Mouse (Mus musculus): ENCODE data around the gene Zfp362. TPM values are rescaled to one million over a fixed set of nuclear protein-coding genes. Genes with fewer than 3 reads are reported as not detected.

The Zfp362 gene
- total and polyA plus RNA-seq, 3 experiments: 9.7 to 70.1 (median 16.1) TPM

GRCm38 (mm10) chr4:128730271-128730670, 75.6 kb downstream of the Zfp362 start:
- H3K79me2 ChIP-seq (replicated peaks; ENCODE audit: control insufficient read depth, extremely low read depth, insufficient read depth, poor library complexity, severe bottlenecking): peaks cover 43% of the 10 kb centered on the region
- H3K27ac ChIP-seq (ENCODE audit: insufficient read depth, low read depth): no peak overlapping the region
- H3K4me3 ChIP-seq (replicated peaks in 1 of 3; ENCODE audit: low read depth in 2 of 3, low read length in 2 of 3, poor library complexity in 1 of 3): peak overlapping the region; percentile 79 to 89 (median 88)
- in situ Hi-C loops (cut with MboI; ENCODE audit: low pct_ligation_motif_present, low pct_unique_long_range_greater_than_20kb, low sequenced_read_pairs): no loop called here
- no peaks in the 10 kb centered on the region for H3K9me3 ChIP-seq (replicated peaks; ENCODE audit: low read length)
- H3K36me3 ChIP-seq (replicated peaks in 1 of 2; ENCODE audit: control insufficient read depth in 1 of 2, insufficient read depth in 1 of 2, low read length in 1 of 2): peaks cover 0 to 22% of the 10 kb centered on the region in 2 experiments
- H3K27me3 ChIP-seq (replicated peaks): no peaks in the 10 kb centered on the region
- H3K9ac ChIP-seq (ENCODE audit: insufficient read depth, low read depth): peak overlapping the region; percentile 94
- DNase-seq (ENCODE audit: extremely low read depth): no peak
- TF ChIP-seq NRF1 (IDR thresholded peaks at IDR 0.05; ENCODE audit: low read depth, low read length) (no peak), USF1 (IDR thresholded peaks at IDR 0.05; ENCODE audit: low read depth, low read length) (no peak), JUN (IDR thresholded peaks at IDR 0.05; ENCODE audit: insufficient read depth, low read depth, low read length) (no peak), MEF2A (IDR thresholded peaks at IDR 0.05; ENCODE audit: borderline replicate concordance, low read depth, low read length) (no peak), RAD21 (IDR thresholded peaks at IDR 0.05; ENCODE audit: low read depth, low read length) (no peak), GABPA (IDR thresholded peaks at IDR 0.05; ENCODE audit: insufficient replicate concordance, low read depth, low read length) (no peak), HCFC1 (IDR thresholded peaks at IDR 0.05; ENCODE audit: low read depth, low read length) (no peak)
- peak overlapping the region; percentile 70 for H3K4me2 ChIP-seq (ENCODE audit: insufficient read depth, low read depth, poor library complexity, severe bottlenecking)
- H3K4me1 ChIP-seq (ENCODE audit: control insufficient read depth in 1 of 2, insufficient read depth in 2 of 2): peaks cover 22 to 58% of the 10 kb centered on the region in 2 experiments
- dilution Hi-C loops (cut with MboI; ENCODE audit: extremely low pct_ligation_motif_present, extremely low pct_unique_long_range_greater_than_20kb, low sequenced_read_pairs): no loop called here

DNA sequence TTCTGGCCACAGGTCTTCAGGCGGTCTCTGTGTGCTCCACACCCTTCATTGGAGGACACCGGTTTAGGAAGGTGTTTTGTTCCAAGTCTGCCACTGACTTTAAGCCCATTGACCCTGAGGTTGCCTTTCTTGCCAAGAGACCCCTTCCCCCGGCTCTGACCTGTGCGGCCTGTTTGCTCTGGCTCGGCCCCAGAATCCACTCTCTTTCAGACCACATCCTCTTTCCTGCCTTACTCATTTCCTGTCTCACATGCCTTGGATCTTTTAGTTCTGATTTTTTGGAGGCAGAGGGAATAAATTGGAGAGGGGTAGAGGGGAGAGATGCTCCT, 76.2 kb downstream of the Zfp362 start:
- Histone ChIP-seq H3K9me3 (replicated peaks; ENCODE audit: low read length) (no peaks in the 10 kb centered on the region), H3K36me3 (replicated peaks in 1 of 2; ENCODE audit: control insufficient read depth in 1 of 2, insufficient read depth in 1 of 2, low read length in 1 of 2) (peaks cover 0 to 26% of the 10 kb centered on the region in 2 experiments), H3K4me1 (ENCODE audit: control insufficient read depth in 1 of 2, insufficient read depth in 2 of 2) (peaks cover 18 to 52% of the 10 kb centered on the region in 2 experiments), H3K9ac (ENCODE audit: insufficient read depth, low read depth) (peak overlapping the region; percentile 94), H3K4me3 (replicated peaks in 1 of 3; ENCODE audit: low read depth in 2 of 3, low read length in 2 of 3, poor library complexity in 1 of 3) (peak overlapping the region; percentile 79 to 89 (median 88)), H3K27ac (ENCODE audit: insufficient read depth, low read depth) (no peak overlapping the region), H3K27me3 (replicated peaks) (no peaks in the 10 kb centered on the region), H3K4me2 (ENCODE audit: insufficient read depth, low read depth, poor library complexity, severe bottlenecking) (peak overlapping the region; percentile 70), H3K79me2 (replicated peaks; ENCODE audit: control insufficient read depth, extremely low read depth, insufficient read depth, poor library complexity, severe bottlenecking) (peaks cover 43% of the 10 kb centered on the region)
- 0 out of 2 replicates have a peak, but pooled peaks have one; percentile 14 for TF ChIP-seq IRF4 (IDR thresholded peaks at IDR 0.05; ENCODE audit: low read depth, low read length)
- no peak for TF ChIP-seq ZMIZ1 (IDR thresholded peaks at IDR 0.05; ENCODE audit: low read depth, low read length)
- DNase-seq (ENCODE audit: extremely low read depth): no peak
- in situ Hi-C loops (cut with MboI; ENCODE audit: low pct_ligation_motif_present, low pct_unique_long_range_greater_than_20kb, low sequenced_read_pairs): no loop called here
- dilution Hi-C loops (cut with MboI; ENCODE audit: extremely low pct_ligation_motif_present, extremely low pct_unique_long_range_greater_than_20kb, low sequenced_read_pairs): no loop called here

DNA sequence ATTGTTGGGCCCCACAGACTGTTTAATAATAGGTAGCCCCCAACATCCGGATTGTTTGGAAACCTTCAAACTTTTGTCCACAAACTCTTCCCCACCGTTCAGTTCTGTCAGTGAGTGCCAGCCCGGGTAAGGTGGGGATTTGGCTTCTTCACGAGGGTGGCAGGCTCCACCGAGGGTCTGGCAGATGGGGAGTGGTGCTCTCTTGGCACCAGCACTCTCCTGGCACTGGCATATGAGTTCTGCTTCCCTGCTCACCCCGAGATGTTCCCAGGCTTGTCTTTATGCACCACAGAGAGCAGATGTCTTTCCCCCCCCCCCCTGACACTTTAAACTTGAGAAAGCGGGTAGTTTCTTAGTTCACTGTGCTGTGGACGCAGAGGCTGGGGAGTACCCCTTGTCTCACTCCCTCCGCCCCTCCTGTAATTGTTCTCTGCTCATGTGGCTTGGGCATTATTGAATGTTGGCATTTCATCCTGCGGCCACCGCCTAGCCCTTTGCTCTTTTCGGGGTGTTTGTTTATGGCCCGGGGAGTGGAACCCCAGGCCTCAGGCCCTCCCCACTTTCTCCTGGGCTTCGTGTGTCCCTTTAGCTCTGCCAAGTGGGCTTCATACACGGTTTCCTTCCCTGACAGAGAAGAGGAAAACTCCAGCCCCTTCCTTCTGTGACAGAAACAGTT, 76.7 kb downstream of the Zfp362 start:
- peak overlapping the region; percentile 79 to 89 (median 88) for H3K4me3 ChIP-seq (replicated peaks in 1 of 3; ENCODE audit: low read depth in 2 of 3, low read length in 2 of 3, poor library complexity in 1 of 3)
- TF ChIP-seq IRF4 (IDR thresholded peaks at IDR 0.05; ENCODE audit: low read depth, low read length) (no peak), USF2 (conservative IDR thresholded peaks at IDR 0.05; ENCODE audit: low read depth, low read length) (no peak), ELF1 (IDR thresholded peaks at IDR 0.05; ENCODE audit: low read depth, low read length) (no peak), BHLHE40 (IDR thresholded peaks at IDR 0.05; ENCODE audit: low read depth, low read length) (no peak), MAFK (IDR thresholded peaks at IDR 0.05; ENCODE audit: insufficient replicate concordance, low read length) (no peak), PAX5 (IDR thresholded peaks at IDR 0.05; ENCODE audit: low read length) (no peak), SMC3 (IDR thresholded peaks at IDR 0.05; ENCODE audit: low read depth, low read length) (no peak), HCFC1 (IDR thresholded peaks at IDR 0.05; ENCODE audit: low read depth, low read length) (no peak), MAX (IDR thresholded peaks at IDR 0.05; ENCODE audit: low read length) (no peak), POLR2A (IDR thresholded peaks at IDR 0.05; ENCODE audit: low read depth, low read length) (no peak), SIN3A (IDR thresholded peaks at IDR 0.05; ENCODE audit: low read length) (no peak), E2F4 (IDR thresholded peaks at IDR 0.05; ENCODE audit: insufficient replicate concordance, low read depth, low read length) (no peak)
- DNase-seq (ENCODE audit: extremely low read depth): no peak
- peaks cover 43% of the 10 kb centered on the region for H3K79me2 ChIP-seq (replicated peaks; ENCODE audit: control insufficient read depth, extremely low read depth, insufficient read depth, poor library complexity, severe bottlenecking)
- H3K27me3 ChIP-seq (replicated peaks): no peaks in the 10 kb centered on the region
- no peaks in the 10 kb centered on the region for H3K9me3 ChIP-seq (replicated peaks; ENCODE audit: low read length)
- dilution Hi-C loops (cut with MboI; ENCODE audit: extremely low pct_ligation_motif_present, extremely low pct_unique_long_range_greater_than_20kb, low sequenced_read_pairs) (no loop called here), in situ Hi-C loops (cut with MboI; ENCODE audit: low pct_ligation_motif_present, low pct_unique_long_range_greater_than_20kb, low sequenced_read_pairs) (no loop called here)
- peak overlapping the region; percentile 70 for H3K4me2 ChIP-seq (ENCODE audit: insufficient read depth, low read depth, poor library complexity, severe bottlenecking)
- peaks cover 13 to 47% of the 10 kb centered on the region in 2 experiments for H3K4me1 ChIP-seq (ENCODE audit: control insufficient read depth in 1 of 2, insufficient read depth in 2 of 2)
- H3K27ac ChIP-seq (ENCODE audit: insufficient read depth, low read depth): no peak overlapping the region
- peaks cover 0 to 30% of the 10 kb centered on the region in 2 experiments for H3K36me3 ChIP-seq (replicated peaks in 1 of 2; ENCODE audit: control insufficient read depth in 1 of 2, insufficient read depth in 1 of 2, low read length in 1 of 2)
- peak overlapping the region; percentile 94 for H3K9ac ChIP-seq (ENCODE audit: insufficient read depth, low read depth)
